Mouse (Mus musculus) MEL (cell line): ENCODE data around the gene Adamtsl1. TPM values are rescaled to one million over a fixed set of nuclear protein-coding genes. Genes with fewer than 3 reads are reported as not detected.

Experiments used
- DNase-seq: peaks from one replicate; pipeline ENCODE4 v3.0.0; 2011; ENCODE audit warnings: low read depth, low spot score
- H3K27ac ChIP-seq: 2 replicates; pipeline ENCODE4 v1.5.1; 2012; ENCODE audit warnings: low read depth, mild to moderate bottlenecking, control low read depth, low read length, moderate library complexity; ENCODE audit not compliant: control insufficient read depth
- H3K27me3 ChIP-seq, 2 experiments: fragments of 150-350 bp in 1 of 2; sonication (generic) in 1 of 2; 2 replicates each; pipeline ENCODE4 v1.6.1; 2012; ENCODE audit warnings: low read length in 2 of 2, mild to moderate bottlenecking in 2 of 2, improper control_type of control experiment in 1 of 2, moderate library complexity in 1 of 2; ENCODE audit not compliant: insufficient read depth in 2 of 2, control insufficient read depth in 1 of 2
- H3K36me3 ChIP-seq, 2 experiments: 2 replicates each; pipeline ENCODE4 v1.6.1; 2012 to 2014; ENCODE audit warnings: low read length in 2 of 2, improper control_type of control experiment in 1 of 2, inconsistent platforms in 1 of 2, mild to moderate bottlenecking in 1 of 2; ENCODE audit not compliant: insufficient read depth in 2 of 2, control insufficient read depth in 1 of 2
- H3K4me1 ChIP-seq, 2 experiments: fragments of 150-350 bp in 1 of 2; sonication (generic) in 1 of 2; 2 replicates each; pipeline ENCODE4 v1.6.1; 2012; ENCODE audit warnings: low read length in 2 of 2, improper control_type of control experiment in 1 of 2, mild to moderate bottlenecking in 1 of 2; ENCODE audit not compliant: insufficient read depth in 2 of 2, control insufficient read depth in 1 of 2
- H3K4me3 ChIP-seq, 2 experiments: fragments of 150-350 bp in 1 of 2; sonication (generic) in 1 of 2; 2 replicates each; pipeline ENCODE4 v1.5.1; 2012; ENCODE audit warnings: low read depth in 2 of 2, low read length in 2 of 2, mild to moderate bottlenecking in 2 of 2, moderate library complexity in 2 of 2, control low read depth in 1 of 2, improper control_type of control experiment in 1 of 2; ENCODE audit not compliant: control insufficient read depth in 1 of 2, insufficient read depth in 1 of 2
- H3K79me2 ChIP-seq: 2 replicates; pipeline ENCODE4 v1.6.1; 2012; ENCODE audit warnings: mild to moderate bottlenecking, low read length, moderate library complexity; ENCODE audit not compliant: control insufficient read depth, poor library complexity, insufficient read depth
- H3K9ac ChIP-seq: 2 replicates; pipeline ENCODE4 v1.6.1; 2012; ENCODE audit warnings: low read depth, mild to moderate bottlenecking, control low read depth, low read length, moderate library complexity; ENCODE audit not compliant: control insufficient read depth, poor library complexity, severe bottlenecking
- H3K9me3 ChIP-seq: fragments of 150-350 bp; sonication (generic); replicated peaks from 2 replicates; pipeline ENCODE4 v1.6.1; 2012; ENCODE audit warnings: mild to moderate bottlenecking, low read length, improper control_type of control experiment, moderate library complexity; ENCODE audit not compliant: insufficient read depth
- BHLHE40 ChIP-seq: IDR thresholded peaks from 2 replicates; pipeline ENCODE4 v1.6.1; 2012; ENCODE audit warnings: low read depth, mild to moderate bottlenecking, inconsistent platforms, low read length, improper control_type of control experiment, borderline replicate concordance
- GABPA ChIP-seq: IDR thresholded peaks from 2 replicates; pipeline ENCODE4 v1.6.1; 2012; ENCODE audit warnings: low read depth, mild to moderate bottlenecking, inconsistent platforms, low read length, improper control_type of control experiment, moderate library complexity
- KAT2A ChIP-seq: conservative IDR thresholded peaks from 2 replicates; pipeline ENCODE4 v1.6.1; 2012; ENCODE audit warnings: low read depth, low read length, improper control_type of control experiment, inconsistent platforms
- MAFK ChIP-seq: IDR thresholded peaks from 2 replicates; pipeline ENCODE4 v1.6.1; 2011; ENCODE audit warnings: low read depth, mild to moderate bottlenecking, low read length, improper control_type of control experiment, borderline replicate concordance
- MEF2A ChIP-seq: IDR thresholded peaks from 2 replicates; pipeline ENCODE4 v1.6.1; 2014; ENCODE audit warnings: low read depth, mild to moderate bottlenecking, inconsistent platforms, low read length, improper control_type of control experiment; ENCODE audit not compliant: poor library complexity, insufficient replicate concordance, severe bottlenecking; ENCODE audit errors: extremely low read depth
- MXI1 ChIP-seq: IDR thresholded peaks from 2 replicates; pipeline ENCODE4 v1.6.1; 2011; ENCODE audit warnings: mild to moderate bottlenecking, low read depth, low read length, improper control_type of control experiment
- MYB ChIP-seq: IDR thresholded peaks from 2 replicates; pipeline ENCODE4 v1.6.1; 2011; ENCODE audit warnings: mild to moderate bottlenecking, low read depth, low read length, improper control_type of control experiment
- NELFE ChIP-seq: IDR thresholded peaks from 2 replicates; pipeline ENCODE4 v1.6.1; 2011; ENCODE audit warnings: low read depth, low read length, improper control_type of control experiment
- NRF1 ChIP-seq: IDR thresholded peaks from 2 replicates; pipeline ENCODE4 v1.6.1; 2014; ENCODE audit warnings: low read depth, mild to moderate bottlenecking, inconsistent platforms, low read length, improper control_type of control experiment, moderate library complexity; ENCODE audit not compliant: poor library complexity, insufficient read depth, severe bottlenecking
- POLR2AphosphoS2 ChIP-seq: IDR thresholded peaks from 2 replicates; pipeline ENCODE4 v1.6.1; 2011; ENCODE audit warnings: low read length, improper control_type of control experiment
- SMC3 ChIP-seq: IDR thresholded peaks from 2 replicates; pipeline ENCODE4 v1.6.1; 2011; ENCODE audit warnings: low read depth, low read length, improper control_type of control experiment
- TAL1 ChIP-seq: IDR thresholded peaks from 2 replicates; pipeline ENCODE4 v1.6.1; 2012; ENCODE audit warnings: mild to moderate bottlenecking, inconsistent platforms, low read length, moderate library complexity, mixed read lengths
- TBP ChIP-seq: IDR thresholded peaks from 2 replicates; pipeline ENCODE4 v1.8.0; 2011; ENCODE audit warnings: low read depth, low read length, improper control_type of control experiment
- TCF12 ChIP-seq: IDR thresholded peaks from 2 replicates; pipeline ENCODE4 v1.6.1; 2014; ENCODE audit warnings: low read depth, mild to moderate bottlenecking, inconsistent platforms, low read length, improper control_type of control experiment, moderate library complexity
- UBTF ChIP-seq: IDR thresholded peaks from 2 replicates; pipeline ENCODE4 v1.6.1; 2012; ENCODE audit warnings: low read depth, mild to moderate bottlenecking, inconsistent platforms, low read length, improper control_type of control experiment, moderate library complexity, borderline replicate concordance; ENCODE audit not compliant: insufficient read depth
- USF2 ChIP-seq, 2 experiments: IDR thresholded peaks; 2 replicates each; pipeline ENCODE4 v1.6.1; 2011 to 2012; ENCODE audit warnings: improper control_type of control experiment in 2 of 2, low read length in 2 of 2, borderline replicate concordance in 1 of 2, inconsistent platforms in 1 of 2, low read depth in 1 of 2, mild to moderate bottlenecking in 1 of 2; ENCODE audit not compliant: insufficient read depth in 1 of 2
- ZMIZ1 ChIP-seq: IDR thresholded peaks from 2 replicates; pipeline ENCODE4 v1.6.1; 2012; ENCODE audit warnings: low read depth, mild to moderate bottlenecking, inconsistent platforms, low read length, improper control_type of control experiment, moderate library complexity
- ZNF384 ChIP-seq: IDR thresholded peaks from 2 replicates; pipeline ENCODE4 v1.6.1; 2012; ENCODE audit warnings: low read depth, mild to moderate bottlenecking, inconsistent platforms, low read length, improper control_type of control experiment
- polyA plus RNA-seq, 2 experiments: library from polyadenylated mRNA; stranded (reverse) in 1 of 2; unstranded in 1 of 2; fragments of >175 nt in 1 of 2; fragments of >200 nt in 1 of 2; gene quantifications; 2 replicates each; pipeline versions ENCODE4 v1.2.1 to v1.2.4; 2012; ENCODE audit warnings: low replicate concordance in 2 of 2, low read depth in 1 of 2; ENCODE audit not compliant: insufficient read length in 2 of 2, insufficient read depth in 1 of 2, missing spikeins in 1 of 2
- total RNA-seq: library from RNA; depleted of rRNA; stranded (reverse); fragments of 300-350 nt; gene quantifications from 2 replicates; pipeline ENCODE4 v1.2.3, GENCODE M21; 2012

The Adamtsl1 gene
- total and polyA plus RNA-seq, 3 experiments: not detected

DNA sequence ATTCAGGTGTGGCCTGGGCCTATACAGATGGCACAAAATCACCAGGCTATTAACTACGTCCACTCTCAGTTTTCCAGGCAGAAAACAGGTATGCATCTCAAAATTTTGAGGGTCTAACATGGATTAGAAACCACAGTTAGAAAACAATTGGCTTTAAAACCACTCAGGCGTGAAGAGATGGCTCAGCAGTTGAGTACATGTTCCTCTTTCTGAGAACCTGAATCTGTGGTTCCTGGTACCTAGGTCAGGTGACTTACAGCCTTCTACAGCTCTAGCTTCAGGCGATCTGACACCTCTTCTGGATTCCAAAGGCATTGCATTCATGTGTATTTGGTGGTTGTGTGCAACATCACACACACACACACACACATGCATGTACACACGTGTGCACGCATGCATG is 390.2 kb downstream of the Adamtsl1 start (continued):
- TF ChIP-seq TAL1 (no peak), TCF12 (no peak), ZMIZ1 (no peak), MAFK (no peak), BHLHE40 (peak; percentile 70; the same call in 1 of the 2 replicates), MYB (no peak), GABPA (no peak), KAT2A (no peak), POLR2AphosphoS2 (no peak), SMC3 (no peak), NELFE (no peak)

DNA sequence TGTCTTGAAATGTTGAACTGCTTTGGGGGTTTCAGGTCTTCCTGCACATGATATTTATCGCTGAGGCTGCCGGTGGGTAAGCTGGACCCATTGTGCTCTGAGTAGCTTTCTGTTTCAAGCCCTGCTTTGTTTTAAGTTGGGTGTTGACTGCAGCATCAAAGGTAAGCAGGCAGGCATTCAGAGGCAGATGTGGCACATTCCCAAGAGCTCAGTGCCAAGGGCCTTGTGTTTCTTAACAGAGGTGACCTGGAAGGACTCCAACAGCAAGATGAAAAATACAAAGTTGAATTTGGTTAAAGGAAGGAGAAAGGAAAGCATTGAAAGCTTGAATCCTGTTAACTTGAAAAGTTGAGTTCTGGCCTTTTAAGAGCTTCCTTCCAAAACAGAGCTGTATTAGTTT is 402.1 kb downstream of the Adamtsl1 start:
- no peaks in the 10 kb centered on the region for H3K79me2 ChIP-seq
- DNase-seq: no peak
- no peaks in the 10 kb centered on the region for H3K36me3 ChIP-seq
- H3K4me1 ChIP-seq: no peaks in the 10 kb centered on the region
- H3K27me3 ChIP-seq: no peaks in the 10 kb centered on the region
- H3K27ac ChIP-seq: no peak overlapping the region
- no peaks in the 10 kb centered on the region for H3K9me3 ChIP-seq
- H3K9ac ChIP-seq: no peak overlapping the region
- no peak overlapping the region for H3K4me3 ChIP-seq
- TF ChIP-seq NRF1: no peak
- TF ChIP-seq KAT2A: no peak
- no peak for TF ChIP-seq MEF2A
- no peak for TF ChIP-seq ZNF384
- TF ChIP-seq UBTF: no peak
- no peak for TF ChIP-seq MXI1
- no peak for TF ChIP-seq TBP
- TF ChIP-seq POLR2AphosphoS2: no peak
- TF ChIP-seq, all 39 proteins: peak for 0

GRCm38 (mm10) chr4:85918366-85918765 is 404.4 kb downstream of the Adamtsl1 start:
- DNase-seq: no peak
- no peaks in the 10 kb centered on the region for H3K36me3 ChIP-seq
- no peaks in the 10 kb centered on the region for H3K9me3 ChIP-seq
- no peak for TF ChIP-seq USF2 (IDR thresholded peaks at IDR 0.05; ENCODE audit: borderline replicate concordance in 1 of 2, insufficient read depth in 1 of 2, low read depth in 1 of 2, low read length in 2 of 2)
- H3K9ac ChIP-seq: no peak overlapping the region
- H3K4me3 ChIP-seq: no peak overlapping the region
- H3K27me3 ChIP-seq: no peaks in the 10 kb centered on the region
- no peak overlapping the region for H3K27ac ChIP-seq
- no peaks in the 10 kb centered on the region for H3K4me1 ChIP-seq
- H3K79me2 ChIP-seq: no peaks in the 10 kb centered on the region
